Mouse (Mus musculus): ENCODE results near the gene Pak4. TPM values are rescaled to one million over a fixed set of nuclear protein-coding genes. Genes with fewer than 3 reads are reported as not detected.

The Pak4 gene
- polyA plus RNA-seq (2012; rRNA removed) = 50.1 and 60.8 TPM in 2 replicates

GRCm38 (mm10) chr7:28597642-28598446 is at the start of gene Pak4, which contains the start of gene Samd4b:
Gene Pak4 (minus strand): TSS chr7:28598185.
Gene Samd4b (minus strand): TSS chr7:28598144.

GRCm38 (mm10) chr7:28631073-28631472 is 33.1 kb upstream of the Pak4 start, which contains the start of gene Acp7:
Gene Acp7 (minus strand): TSS chr7:28631332.

GRCm38 (mm10) chr7:28547154-28547553 is 50.8 kb downstream of the Pak4 start, which contains the start of gene Nccrp1:
Gene Nccrp1 (minus strand): TSS chr7:28547254.

GRCm38 (mm10) chr7:28540526-28540925 is 57.5 kb downstream of the Pak4 start, which contains the start of gene Sycn:
Gene Sycn (plus strand): TSS chr7:28540885.

GRCm38 (mm10) chr7:28522536-28522935 is 75.4 kb downstream of the Pak4 start, which contains the start of gene Ifnl3:
Gene Ifnl3 (plus strand): TSS chr7:28522836.

GRCm38 (mm10) chr7:28510405-28510974 is 87.5 kb downstream of the Pak4 start, which contains the start of gene Ifnl2:
Gene Ifnl2 (minus strand): TSS chr7:28510455.

Other genes starting within 250 kb of the Pak4 start
- 364 and 449 TPM in 2 replicates for gene Rps16, start 247.5 kb downstream of the Pak4 start, polyA plus RNA-seq (2012; rRNA removed)
- gene Plekhg2, start 225.6 kb downstream of the Pak4 start, polyA plus RNA-seq (2012; rRNA removed) = 12.3 and 14.5 TPM in 2 replicates
- gene Zfp36, start 217.9 kb downstream of the Pak4 start, polyA plus RNA-seq (2012; rRNA removed) = 27.8 and 36.2 TPM in 2 replicates
- 28.9 and 39.5 TPM in 2 replicates for gene Med29, start 205.5 kb downstream of the Pak4 start, polyA plus RNA-seq (2012; rRNA removed)
- gene Paf1, start 205.2 kb downstream of the Pak4 start, polyA plus RNA-seq (2012; rRNA removed) = 69.9 and 73.0 TPM in 2 replicates
- gene Gmfg, start 160.7 kb downstream of the Pak4 start, polyA plus RNA-seq (2012; rRNA removed) = 0.89 and 2.4 TPM in 2 replicates
- 2.3 and 5.8 TPM in 2 replicates for gene Lrfn1, start 146.2 kb downstream of the Pak4 start, polyA plus RNA-seq (2012; rRNA removed)
- gene Ifnl2, start 87.7 kb downstream of the Pak4 start, polyA plus RNA-seq (2012; rRNA removed) = not detected in 2 replicates
- gene Ifnl3, start 75.3 kb downstream of the Pak4 start, polyA plus RNA-seq (2012; rRNA removed) = not detected in 2 replicates
- 12.7 and 29.8 TPM in 2 replicates for gene Sycn, start 57.3 kb downstream of the Pak4 start, polyA plus RNA-seq (2012; rRNA removed)
- gene Nccrp1, start 50.9 kb downstream of the Pak4 start, polyA plus RNA-seq (2012; rRNA removed) = 21.6 and 26.7 TPM in 2 replicates
- gene Samd4b, start within 50 bp of the Pak4 start, polyA plus RNA-seq (2012; rRNA removed) = 45.2 and 47.7 TPM in 2 replicates
- gene Acp7, start 33.1 kb upstream of the Pak4 start, polyA plus RNA-seq (2012; rRNA removed) = 10.0 and 30.7 TPM in 2 replicates
- 3.5 and 6.7 TPM in 2 replicates for gene Fbxo27, start 94.7 kb upstream of the Pak4 start, polyA plus RNA-seq (2012; rRNA removed)
- gene Fbxo17, start 118.6 kb upstream of the Pak4 start, polyA plus RNA-seq (2012; rRNA removed) = 1.9 and 3.6 TPM in 2 replicates
- gene Mrps12, start 143.6 kb upstream of the Pak4 start, polyA plus RNA-seq (2012; rRNA removed) = 59.5 and 86.8 TPM in 2 replicates
- gene Sars2, start 143.8 kb upstream of the Pak4 start, polyA plus RNA-seq (2012; rRNA removed) = 16.3 and 17.0 TPM in 2 replicates
- not detected in 2 replicates for gene Ccer2, start 158.0 kb upstream of the Pak4 start, polyA plus RNA-seq (2012; rRNA removed)
- 27.3 and 27.5 TPM in 2 replicates for gene Sirt2, start 168.6 kb upstream of the Pak4 start, polyA plus RNA-seq (2012; rRNA removed)
- 37.7 and 47.8 TPM in 2 replicates for gene Nfkbib, start 169.3 kb upstream of the Pak4 start, polyA plus RNA-seq (2012; rRNA removed)
- 1.2 and 2.8 TPM in 2 replicates for gene Rinl, start 190.8 kb upstream of the Pak4 start, polyA plus RNA-seq (2012; rRNA removed)
- gene Hnrnpl, start 210.4 kb upstream of the Pak4 start, polyA plus RNA-seq (2012; rRNA removed) = 55.2 and 66.9 TPM in 2 replicates
- gene Ech1, start 227.0 kb upstream of the Pak4 start, polyA plus RNA-seq (2012; rRNA removed) = 174 and 196 TPM in 2 replicates
- 260 and 273 TPM in 2 replicates for gene Lgals4, start 235.7 kb upstream of the Pak4 start, polyA plus RNA-seq (2012; rRNA removed)